Mouse (Mus musculus): ENCODE measurements around the gene Ehbp1. TPM values are rescaled to one million over a fixed set of nuclear protein-coding genes. Genes with fewer than 3 reads are reported as not detected.

Ehbp1 gene
- polyA plus RNA-seq, 1 experiment from 2014 or later = 3.4 TPM

DNA sequence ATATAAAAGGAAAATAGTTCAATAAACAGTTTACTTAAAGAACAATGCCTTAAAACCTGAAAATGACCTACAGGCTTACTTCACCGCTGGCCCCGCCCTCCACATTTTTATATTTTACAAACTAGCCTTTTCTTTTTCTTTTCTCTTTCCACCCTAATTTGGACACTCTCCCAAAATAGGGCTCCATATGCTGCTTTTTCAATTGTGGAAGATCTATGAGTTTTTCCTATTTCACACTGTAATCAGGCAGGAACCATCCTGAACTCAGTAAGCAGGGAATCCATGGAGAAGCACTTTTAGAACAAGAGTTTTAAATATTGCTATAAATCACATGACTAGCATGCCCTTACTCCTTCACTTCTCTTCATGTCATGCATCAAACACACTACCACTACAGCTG, 216.9 kb downstream of the Ehbp1 start:
- no peaks in the 10 kb centered on the region for H3K9me3 ChIP-seq (replicated peaks)
- no peaks in the 10 kb centered on the region for H3K36me3 ChIP-seq
- H3K27ac ChIP-seq = no peak overlapping the region
- H3K4me3 ChIP-seq = no peak overlapping the region
- H3K9ac ChIP-seq = no peak overlapping the region
- no peak overlapping the region for H3K4me2 ChIP-seq
- 91% methylated on average over 2 of the region's 2 CpGs for WGBS (ENCODE audit: insufficient replicate concordance)
- ATAC-seq = no peak
- H3K27me3 ChIP-seq (replicated peaks) = no peaks in the 10 kb centered on the region
- no peaks in the 10 kb centered on the region for H3K4me1 ChIP-seq

DNA sequence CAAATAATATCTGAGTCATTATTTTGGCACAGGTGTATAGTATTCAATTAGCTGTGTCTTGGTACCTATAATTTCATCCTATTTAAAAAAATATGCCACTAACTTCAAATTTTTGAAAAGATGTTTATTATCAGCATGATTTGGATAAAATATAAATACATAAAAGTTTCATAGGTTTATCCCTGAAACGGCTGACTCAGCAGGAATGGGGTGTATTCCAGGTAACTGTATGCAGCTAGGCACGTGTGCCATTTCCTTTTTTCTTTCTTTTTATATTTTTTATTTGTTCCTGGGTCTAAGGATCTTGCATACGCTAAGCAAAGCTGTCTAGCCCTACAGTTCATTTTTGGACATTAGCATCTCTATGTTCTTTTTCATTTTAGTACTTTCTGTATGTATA, 223.2 kb downstream of the Ehbp1 start:
- H3K4me1 ChIP-seq = no peaks in the 10 kb centered on the region
- H3K27ac ChIP-seq = no peak overlapping the region
- H3K27me3 ChIP-seq (replicated peaks) = no peaks in the 10 kb centered on the region
- H3K4me3 ChIP-seq = no peak overlapping the region
- WGBS (ENCODE audit: insufficient replicate concordance) = 73% methylated on average over 3 of the region's 3 CpGs
- H3K9me3 ChIP-seq (replicated peaks) = no peaks in the 10 kb centered on the region
- H3K36me3 ChIP-seq = no peaks in the 10 kb centered on the region
- no peak for ATAC-seq
- H3K9ac ChIP-seq = no peak overlapping the region
- no peak overlapping the region for H3K4me2 ChIP-seq

DNA sequence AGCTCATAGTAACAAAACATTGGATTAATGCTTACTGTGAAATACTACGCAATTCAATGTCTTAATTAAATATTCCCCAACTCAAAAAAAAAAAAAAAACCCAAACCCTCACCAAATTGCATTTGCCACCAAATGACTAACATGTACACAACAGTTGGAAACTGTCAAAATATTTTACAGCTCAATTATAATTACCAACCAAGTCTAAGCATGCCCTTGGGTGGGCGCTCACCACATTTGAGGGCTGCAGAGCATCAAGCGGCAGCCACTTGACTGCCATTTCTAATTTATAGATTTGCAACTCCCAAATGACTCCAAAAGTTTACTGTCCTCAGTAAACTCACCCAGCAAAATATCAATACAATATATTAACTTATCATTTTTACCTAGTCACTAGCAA, 229.9 kb downstream of the Ehbp1 start:
- 87% methylated on average over 3 of the region's 3 CpGs for WGBS (ENCODE audit: insufficient replicate concordance)
- no peak overlapping the region for H3K4me3 ChIP-seq
- H3K9me3 ChIP-seq (replicated peaks) = no peaks in the 10 kb centered on the region
- ATAC-seq = no peak
- H3K36me3 ChIP-seq = no peaks in the 10 kb centered on the region
- H3K27ac ChIP-seq = no peak overlapping the region
- no peaks in the 10 kb centered on the region for H3K4me1 ChIP-seq
- H3K4me2 ChIP-seq = no peak overlapping the region
- no peaks in the 10 kb centered on the region for H3K27me3 ChIP-seq (replicated peaks)
- no peak overlapping the region for H3K9ac ChIP-seq

- H3K4me2 ChIP-seq = no peak overlapping the region
- H3K9me3 ChIP-seq (replicated peaks) = no peaks in the 10 kb centered on the region
- H3K27ac ChIP-seq = no peak overlapping the region
- 82% methylated on average over 8 of the region's 8 CpGs for WGBS (ENCODE audit: insufficient replicate concordance)
- no peaks in the 10 kb centered on the region for H3K27me3 ChIP-seq (replicated peaks)
- no peak overlapping the region for H3K4me3 ChIP-seq
- no peak for ATAC-seq
- 0 out of 2 replicates have a peak, but pooled peaks cover 2% of the 10 kb centered on the region for H3K36me3 ChIP-seq
- H3K9ac ChIP-seq = no peak overlapping the region
- no peaks in the 10 kb centered on the region for H3K4me1 ChIP-seq
Measured at GRCm38 (mm10) chr11:22089346-22089745, 252.7 kb downstream of the Ehbp1 start.

- H3K4me1 ChIP-seq = no peaks in the 10 kb centered on the region
- no peaks in the 10 kb centered on the region for H3K27me3 ChIP-seq (replicated peaks)
- H3K9ac ChIP-seq = no peak overlapping the region
- no peak overlapping the region for H3K27ac ChIP-seq
- no peak for ATAC-seq
- H3K9me3 ChIP-seq (replicated peaks) = no peaks in the 10 kb centered on the region
- no peak overlapping the region for H3K4me2 ChIP-seq
- H3K36me3 ChIP-seq = peaks cover 12% of the 10 kb centered on the region
- no peak overlapping the region for H3K4me3 ChIP-seq
- WGBS (ENCODE audit: insufficient replicate concordance) = 46% methylated on average over 2 of the region's 2 CpGs
Measured at GRCm38 (mm10) chr11:22063352-22063751, 278.7 kb downstream of the Ehbp1 start.

- Histone ChIP-seq H3K9ac (no peak overlapping the region), H3K27me3 (replicated peaks) (no peaks in the 10 kb centered on the region), H3K4me3 (no peak overlapping the region), H3K36me3 (peaks cover 7% of the 10 kb centered on the region; the same call in 1 of the 2 replicates), H3K9me3 (replicated peaks) (no peaks in the 10 kb centered on the region), H3K27ac (no peak overlapping the region), H3K4me2 (no peak overlapping the region), H3K4me1 (no peaks in the 10 kb centered on the region)
- 84% methylated on average over 4 of the region's 4 CpGs for WGBS (ENCODE audit: insufficient replicate concordance)
- ATAC-seq = no peak
Measured at GRCm38 (mm10) chr11:22061660-22062059, 280.4 kb downstream of the Ehbp1 start.

- no peaks in the 10 kb centered on the region for H3K4me1 ChIP-seq
- no peaks in the 10 kb centered on the region for H3K9me3 ChIP-seq (replicated peaks)
- H3K4me2 ChIP-seq = no peak overlapping the region
- no peak for ATAC-seq
- WGBS (ENCODE audit: insufficient replicate concordance) = 90% methylated on average over 5 of the region's 5 CpGs
- H3K4me3 ChIP-seq = no peak overlapping the region
- no peaks in the 10 kb centered on the region for H3K27me3 ChIP-seq (replicated peaks)
- 0 out of 2 replicates have a peak, but pooled peaks cover 3% of the 10 kb centered on the region for H3K36me3 ChIP-seq
- H3K9ac ChIP-seq = no peak overlapping the region
- no peak overlapping the region for H3K27ac ChIP-seq
Measured at GRCm38 (mm10) chr11:22057538-22057937, 284.6 kb downstream of the Ehbp1 start.

GRCm38 (mm10) chr11:22055908-22056307, 286.2 kb downstream of the Ehbp1 start:
- Histone ChIP-seq H3K27ac (no peak overlapping the region), H3K4me1 (no peaks in the 10 kb centered on the region), H3K9ac (no peak overlapping the region), H3K27me3 (replicated peaks) (no peaks in the 10 kb centered on the region), H3K36me3 (0 out of 2 replicates have a peak, but pooled peaks cover 3% of the 10 kb centered on the region), H3K9me3 (replicated peaks) (no peaks in the 10 kb centered on the region), H3K4me3 (no peak overlapping the region), H3K4me2 (no peak overlapping the region)
- ATAC-seq = no peak
- 73% methylated on average over 6 of the region's 6 CpGs for WGBS (ENCODE audit: insufficient replicate concordance)

- ATAC-seq = peak; percentile 61; the same call in 1 of the 2 replicates
- 60% methylated on average over 10 of the region's 10 CpGs for WGBS (ENCODE audit: insufficient replicate concordance)
- no peaks in the 10 kb centered on the region for H3K4me1 ChIP-seq
Measured at GRCm38 (mm10) chr11:22053034-22053668, 288.9 kb downstream of the Ehbp1 start.

GRCm38 (mm10) chr11:22050864-22051263, 291.2 kb downstream of the Ehbp1 start:
- Histone ChIP-seq H3K4me2 (no peak overlapping the region), H3K27ac (no peak overlapping the region), H3K9me3 (replicated peaks) (no peaks in the 10 kb centered on the region), H3K27me3 (replicated peaks) (no peaks in the 10 kb centered on the region), H3K36me3 (no peaks in the 10 kb centered on the region), H3K9ac (no peak overlapping the region), H3K4me3 (no peak overlapping the region), H3K4me1 (no peaks in the 10 kb centered on the region)
- ATAC-seq = no peak
- 72% methylated on average over 7 of the region's 7 CpGs for WGBS (ENCODE audit: insufficient replicate concordance)

More at GRCm38 (mm10) chr11:22053034-22053668, 288.9 kb downstream of the Ehbp1 start:
- Histone ChIP-seq H3K36me3 (no peaks in the 10 kb centered on the region), H3K27me3 (replicated peaks) (no peaks in the 10 kb centered on the region), H3K4me2 (no peak overlapping the region), H3K9ac (no peak overlapping the region), H3K9me3 (replicated peaks) (no peaks in the 10 kb centered on the region), H3K4me3 (no peak overlapping the region), H3K27ac (no peak overlapping the region)

GRCm38 (mm10) chr11:22039854-22040426, 302.2 kb downstream of the Ehbp1 start:
- no peak for ATAC-seq
- H3K4me2 ChIP-seq = no peak overlapping the region
- no peak overlapping the region for H3K4me3 ChIP-seq
- H3K9ac ChIP-seq = no peak overlapping the region
- no peaks in the 10 kb centered on the region for H3K4me1 ChIP-seq
- no peaks in the 10 kb centered on the region for H3K36me3 ChIP-seq
- H3K9me3 ChIP-seq (replicated peaks) = no peaks in the 10 kb centered on the region
- 73% methylated on average over 6 of the region's 6 CpGs for WGBS (ENCODE audit: insufficient replicate concordance)
- H3K27ac ChIP-seq = no peak overlapping the region
- H3K27me3 ChIP-seq (replicated peaks) = no peaks in the 10 kb centered on the region

DNA sequence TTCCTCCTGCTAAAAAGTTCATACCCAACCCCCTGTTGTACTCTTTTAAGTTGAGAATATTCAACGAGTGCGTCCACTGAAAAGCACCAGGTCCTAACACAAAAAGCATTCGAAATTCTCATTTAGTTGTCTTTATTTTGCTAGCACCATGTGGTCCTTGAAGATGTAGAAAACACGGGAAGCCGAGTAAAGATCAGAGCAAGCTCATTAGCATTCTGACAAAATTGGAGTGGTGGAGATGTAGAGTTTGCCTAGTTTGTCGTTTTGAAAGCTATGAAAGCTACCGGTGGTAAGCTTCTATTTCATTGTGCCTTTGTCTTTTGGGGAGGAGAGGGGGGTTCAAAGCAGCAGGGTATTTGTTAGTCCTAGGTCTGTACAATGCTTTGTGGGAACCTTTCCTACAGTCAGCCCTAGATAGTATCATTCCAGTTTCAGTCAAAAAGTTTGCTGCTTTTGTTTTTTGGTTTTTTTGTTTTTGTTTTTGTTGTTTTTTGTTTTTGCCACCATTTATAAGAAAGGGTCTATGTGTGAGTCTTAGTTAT, 307.5 kb downstream of the Ehbp1 start:
- H3K9ac ChIP-seq = no peak overlapping the region
- no peak overlapping the region for H3K4me2 ChIP-seq
- H3K27me3 ChIP-seq (replicated peaks) = no peaks in the 10 kb centered on the region
- 55% methylated on average over 7 of the region's 7 CpGs for WGBS (ENCODE audit: insufficient replicate concordance)
- no peaks in the 10 kb centered on the region for H3K9me3 ChIP-seq (replicated peaks)
- H3K36me3 ChIP-seq = no peaks in the 10 kb centered on the region
- H3K4me1 ChIP-seq = no peaks in the 10 kb centered on the region
- no peak overlapping the region for H3K27ac ChIP-seq
- no peak overlapping the region for H3K4me3 ChIP-seq
- ATAC-seq = no peak

Measured in liver, embryonic 12.5 days (tissue).